Mouse (Mus musculus) granulocyte monocyte progenitor cell, adult 5-6 weeks (primary cell): ENCODE measurements at regions not wholly inside any gene's neighbourhood (a gene's known extent, or its start where the extent isn't known, plus 50 kb on each side); places are given as distances from the start of the nearest gene placed in this dataset.
"Not testable (repeated sequence)": the region's sequence is repeated elsewhere in the genome, so short reads cannot be mapped to it uniquely, and the experiment has no call there.

ENCODE experiments used
- ATAC-seq: replicated peaks from 2 replicates; pipeline ENCODE4 v1.8.0; 2016; ENCODE audit warnings: mild to moderate bottlenecking, moderate TSS enrichment, inconsistent platforms; ENCODE audit not compliant: poor library complexity, severe bottlenecking

DNA sequence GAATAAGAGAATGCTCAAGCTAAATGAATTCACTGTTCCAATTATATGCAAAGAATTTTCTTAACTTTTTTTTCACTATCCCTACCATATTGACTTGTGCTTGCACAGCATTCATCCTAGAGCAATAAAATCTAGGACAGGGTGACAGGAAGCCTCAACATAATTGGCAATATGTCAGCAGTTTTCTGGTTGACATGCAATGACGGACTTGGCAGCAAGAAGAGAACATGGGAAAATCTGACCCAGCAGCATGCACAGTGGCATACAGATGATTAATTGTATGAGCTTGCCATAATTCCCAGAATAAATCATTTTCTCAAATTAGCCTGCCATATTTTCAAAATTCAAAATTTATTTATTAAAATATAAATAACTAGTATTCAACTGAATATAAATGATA is 152.7 kb downstream of the Amy2a5 start:
- ATAC-seq = no peak

DNA sequence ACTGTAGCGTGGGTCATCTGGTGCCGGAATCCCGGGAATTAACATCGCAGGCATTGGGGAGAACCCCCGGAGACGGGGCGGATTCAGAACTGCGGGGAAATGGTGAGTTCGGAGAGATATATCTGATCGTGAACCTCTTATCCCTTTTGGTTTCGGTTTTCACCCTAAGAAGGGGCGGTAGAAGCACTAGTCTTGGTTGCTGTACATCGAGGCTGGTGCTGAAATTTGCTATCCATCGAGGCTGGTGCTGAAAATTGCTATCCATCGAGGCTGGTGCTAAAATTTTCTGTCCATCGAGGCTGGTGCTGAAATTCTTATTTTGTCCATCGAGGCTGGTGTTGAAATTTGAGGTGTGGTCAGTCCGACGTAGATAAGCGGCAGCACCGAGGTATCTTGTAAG is 167.8 kb downstream of the Amy2a5 start:
- ATAC-seq = not testable (repeated sequence)

DNA sequence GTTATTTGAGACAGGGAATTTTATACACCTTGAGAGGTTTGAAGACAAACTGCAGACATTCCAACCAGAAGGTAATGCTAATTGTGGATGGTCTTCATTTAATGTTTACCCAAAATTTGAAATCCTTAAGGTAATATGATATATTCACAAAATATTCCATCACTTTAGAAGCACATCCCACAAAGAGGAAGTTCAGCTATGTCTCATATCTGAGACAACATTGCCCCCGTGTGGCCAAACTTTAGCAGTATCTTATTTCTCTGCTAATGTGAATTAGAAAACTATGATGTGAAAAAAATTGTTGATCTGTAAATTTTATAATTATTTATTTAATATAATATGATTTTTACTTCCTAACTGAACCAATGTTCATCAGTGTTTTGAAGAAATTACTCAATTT is 177.9 kb downstream of the Amy2a5 start:
- ATAC-seq = peak; percentile 87
